Mouse (Mus musculus) macrophage (primary cell): ENCODE measurements at regions not wholly inside any gene's neighbourhood (a gene's known extent, or its start where the extent isn't known, plus 50 kb on each side); places are given as distances from the start of the nearest gene placed in this dataset.
A peak's percentile ranks its signal among the peaks of the same experiment; 100 is the strongest.

Experiments used
- H3K27ac ChIP-seq: fragments of 350-480 bp; formaldehyde crosslinking; 2 replicates; pipeline ENCODE4 v1.9.0; 2021
- H3K36me3 ChIP-seq: fragments of 350-480 bp; formaldehyde crosslinking; 2 replicates; pipeline ENCODE4 v1.9.0; 2021; ENCODE audit errors: inconsistent target
- H3K4me3 ChIP-seq: fragments of 350-480 bp; formaldehyde crosslinking; 2 replicates; pipeline ENCODE4 v1.9.0; 2021; ENCODE audit errors: inconsistent target
- H3K79me2 ChIP-seq: fragments of 350-480 bp; formaldehyde crosslinking; 2 replicates; pipeline ENCODE4 v1.9.0; 2021; ENCODE audit errors: inconsistent target
- WGBS: methylation state at CpG from one replicate; pipeline ENCODE4 v1.1.7; 2026; ENCODE audit warnings: inconsistent platforms; ENCODE audit not compliant: missing documents; 5-methylcytosine and 5-hydroxymethylcytosine counted together

DNA sequence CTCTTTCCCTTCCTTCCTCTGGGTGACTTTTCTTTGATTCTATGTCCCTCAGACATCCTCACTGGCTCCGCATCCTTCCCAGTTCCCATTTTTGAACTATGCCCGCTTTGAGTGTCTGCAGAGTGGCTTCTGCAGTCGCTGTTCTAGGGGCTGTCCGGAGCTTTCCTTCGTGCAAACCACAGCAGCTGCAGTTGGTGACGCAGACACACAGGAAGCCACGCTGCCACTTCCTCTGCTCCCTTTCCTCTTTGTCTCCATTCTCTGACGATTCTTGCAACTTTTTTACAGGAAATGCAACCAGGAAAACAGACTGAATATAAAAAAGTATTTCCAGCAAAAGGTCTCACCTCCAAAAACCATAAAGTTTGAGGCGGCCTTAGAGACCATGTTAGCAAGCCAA lies 191.0 kb upstream of the Tgfbr2 start:
- Histone ChIP-seq H3K79me2 (no peaks in the 10 kb centered on the region), H3K27ac (peak overlapping the region; percentile 67)
- WGBS = 10% methylated on average over 9 of the region's 9 CpGs

DNA sequence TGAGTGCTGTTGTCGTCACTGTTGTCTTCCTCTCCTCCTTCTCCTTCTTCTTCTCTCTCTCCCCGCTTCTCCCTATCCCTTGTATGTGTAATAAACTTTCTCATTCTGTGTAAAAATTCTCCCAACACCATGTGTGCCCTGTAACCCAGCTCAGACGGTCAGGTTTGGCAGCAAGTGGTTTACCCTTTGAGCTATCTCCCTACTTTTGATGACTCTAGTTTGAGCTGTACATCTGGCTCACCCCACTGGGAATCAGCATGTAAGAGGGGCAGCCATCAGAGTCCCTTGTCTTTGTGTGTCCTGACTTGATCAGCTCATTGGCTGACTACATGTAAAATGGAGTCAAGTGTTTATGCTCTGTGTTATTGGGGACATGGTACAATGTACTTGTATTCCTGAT lies 190.5 kb upstream of the Tgfbr2 start:
- Histone ChIP-seq H3K27ac (peak overlapping the region; percentile 67), H3K4me3 (no peak overlapping the region), H3K79me2 (no peaks in the 10 kb centered on the region), H3K36me3 (no peaks in the 10 kb centered on the region)
- WGBS = 77% methylated on average over 3 of the region's 3 CpGs

More for the DNA sequence above, 191.0 kb upstream of the Tgfbr2 start:
- Histone ChIP-seq H3K36me3 (no peaks in the 10 kb centered on the region), H3K4me3 (no peak overlapping the region)

DNA sequence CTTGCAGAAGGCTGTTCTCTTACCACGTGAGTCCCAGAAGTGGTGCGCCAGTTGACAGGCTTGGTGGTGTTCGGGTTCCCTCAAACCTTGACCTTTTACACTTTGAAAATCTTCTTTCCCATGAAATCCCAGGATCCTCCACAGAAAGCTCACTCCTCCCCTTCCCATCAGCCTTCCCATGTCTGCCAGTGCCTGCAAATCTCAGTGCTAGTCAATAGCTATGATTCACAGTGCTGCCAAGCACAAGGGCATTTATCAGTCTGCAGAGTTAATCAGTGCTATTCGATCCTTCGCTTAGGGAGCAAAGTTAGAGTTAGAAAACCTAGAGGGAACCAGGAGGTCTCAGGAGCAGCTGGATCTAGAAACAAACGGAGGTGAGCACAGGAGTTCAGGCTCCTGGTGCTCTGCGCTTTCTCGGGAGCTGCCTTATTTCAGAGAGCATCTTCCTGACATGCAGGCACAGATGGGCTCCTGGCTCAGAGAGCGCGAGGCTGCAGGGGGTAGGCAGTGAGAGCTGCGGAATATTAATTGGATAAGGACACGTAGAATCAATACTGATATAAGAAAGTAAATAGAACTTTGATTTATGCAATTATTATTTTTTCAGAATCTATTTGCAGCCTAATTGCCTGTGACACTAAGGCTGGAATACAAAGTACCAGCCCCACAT lies 190.0 kb upstream of the Tgfbr2 start:
- WGBS = 96% methylated on average over 12 of the region's 12 CpGs
- Histone ChIP-seq H3K79me2 (no peaks in the 10 kb centered on the region), H3K4me3 (no peak overlapping the region), H3K27ac (peak overlapping the region; percentile 67), H3K36me3 (no peaks in the 10 kb centered on the region)

DNA sequence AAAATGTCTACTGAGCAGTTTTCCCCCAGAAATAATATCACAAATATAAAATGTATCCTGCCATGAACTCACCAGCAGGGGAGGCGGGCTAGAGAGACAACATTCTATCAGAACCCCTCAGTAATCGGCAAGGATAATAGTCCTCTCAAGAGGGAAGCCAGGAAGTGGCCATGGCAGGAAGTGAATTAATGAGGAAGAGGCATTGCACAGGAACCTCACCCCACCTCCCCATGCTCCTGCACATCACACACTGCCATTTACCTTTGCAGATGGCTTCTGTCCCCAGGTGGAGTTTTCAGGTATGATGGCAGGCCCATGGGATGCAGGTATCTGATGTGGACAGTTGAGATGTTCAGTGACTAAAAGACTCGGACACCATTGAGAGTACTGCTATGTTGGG lies 185.9 kb upstream of the Tgfbr2 start:
- Histone ChIP-seq H3K79me2 (no peaks in the 10 kb centered on the region), H3K36me3 (no peaks in the 10 kb centered on the region), H3K27ac (no peak overlapping the region), H3K4me3 (no peak overlapping the region)
- 67% methylated on average over 3 of the region's 3 CpGs for WGBS

DNA sequence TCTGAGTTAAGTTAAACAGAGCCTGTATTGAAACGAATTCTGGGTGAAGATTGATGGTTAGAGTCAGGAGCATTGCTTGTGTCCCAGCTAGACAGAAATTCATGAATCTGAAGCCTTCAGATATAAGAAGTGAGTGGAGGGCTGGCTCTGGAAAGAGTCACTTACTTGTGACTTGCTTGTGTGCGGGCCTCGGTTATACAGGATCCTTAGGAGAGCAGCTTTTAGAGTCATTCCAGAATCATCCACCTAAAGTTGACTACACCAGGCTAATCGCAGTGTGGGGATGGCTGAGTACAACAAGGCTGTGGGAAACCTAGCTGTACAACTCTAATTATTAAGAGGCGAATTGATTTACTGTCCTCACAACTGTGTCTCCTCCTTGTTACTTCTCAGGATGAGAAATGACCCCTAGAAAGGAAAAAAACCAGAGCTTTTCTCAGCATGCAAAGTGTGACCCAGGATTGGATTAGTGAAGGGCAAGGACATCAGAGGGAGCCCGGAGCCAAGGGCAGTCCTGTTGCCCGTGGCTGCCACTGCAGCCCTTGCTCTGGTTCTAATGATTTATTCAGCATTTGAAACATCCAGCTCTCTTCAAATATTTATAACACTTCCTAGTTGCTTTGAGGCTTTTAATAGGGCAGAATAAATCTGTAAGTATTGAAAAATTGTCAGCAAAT lies 179.0 kb upstream of the Tgfbr2 start:
- 88% methylated on average over 7 of the region's 7 CpGs for WGBS
- H3K4me3 ChIP-seq = no peak overlapping the region

DNA sequence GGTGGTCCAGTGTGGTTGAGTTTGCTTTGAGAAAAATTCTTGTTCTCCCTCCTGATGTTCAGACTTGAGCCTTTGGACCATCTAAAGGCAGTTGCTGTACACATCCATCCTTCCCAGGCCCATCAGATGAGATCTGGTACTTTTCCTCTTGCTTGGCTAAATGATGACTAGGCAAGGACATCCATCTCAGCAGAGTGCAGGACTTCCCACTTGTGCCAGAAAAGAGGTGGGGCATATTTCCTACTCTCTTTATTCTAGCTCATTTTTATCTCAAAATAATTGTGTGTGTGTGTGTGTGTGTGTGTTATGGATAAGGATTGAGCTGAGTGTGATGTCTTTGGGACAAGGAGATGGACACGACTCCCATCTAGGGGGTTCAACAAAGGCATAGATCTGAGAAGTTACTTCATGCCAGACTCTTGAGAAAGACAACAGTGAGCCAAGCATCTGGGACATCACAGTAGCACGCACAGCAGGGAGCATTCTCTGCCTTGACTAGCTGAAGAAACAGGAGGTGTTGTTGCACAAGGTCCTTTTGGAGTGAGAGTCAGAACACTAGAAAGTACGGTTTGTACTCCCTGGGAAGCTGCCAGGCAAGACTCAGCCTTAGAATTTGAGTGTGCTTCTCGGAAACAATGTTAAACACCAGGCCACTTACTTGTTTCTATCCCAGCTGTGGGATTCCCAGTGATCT lies 177.8 kb upstream of the Tgfbr2 start:
- Histone ChIP-seq H3K4me3 (no peak overlapping the region), H3K36me3 (no peaks in the 10 kb centered on the region), H3K27ac (no peak overlapping the region), H3K79me2 (no peaks in the 10 kb centered on the region)
- 79% methylated on average over 3 of the region's 4 CpGs for WGBS

More for the DNA sequence above, 179.0 kb upstream of the Tgfbr2 start:
- Histone ChIP-seq H3K27ac (no peak overlapping the region), H3K79me2 (no peaks in the 10 kb centered on the region), H3K36me3 (no peaks in the 10 kb centered on the region)

DNA sequence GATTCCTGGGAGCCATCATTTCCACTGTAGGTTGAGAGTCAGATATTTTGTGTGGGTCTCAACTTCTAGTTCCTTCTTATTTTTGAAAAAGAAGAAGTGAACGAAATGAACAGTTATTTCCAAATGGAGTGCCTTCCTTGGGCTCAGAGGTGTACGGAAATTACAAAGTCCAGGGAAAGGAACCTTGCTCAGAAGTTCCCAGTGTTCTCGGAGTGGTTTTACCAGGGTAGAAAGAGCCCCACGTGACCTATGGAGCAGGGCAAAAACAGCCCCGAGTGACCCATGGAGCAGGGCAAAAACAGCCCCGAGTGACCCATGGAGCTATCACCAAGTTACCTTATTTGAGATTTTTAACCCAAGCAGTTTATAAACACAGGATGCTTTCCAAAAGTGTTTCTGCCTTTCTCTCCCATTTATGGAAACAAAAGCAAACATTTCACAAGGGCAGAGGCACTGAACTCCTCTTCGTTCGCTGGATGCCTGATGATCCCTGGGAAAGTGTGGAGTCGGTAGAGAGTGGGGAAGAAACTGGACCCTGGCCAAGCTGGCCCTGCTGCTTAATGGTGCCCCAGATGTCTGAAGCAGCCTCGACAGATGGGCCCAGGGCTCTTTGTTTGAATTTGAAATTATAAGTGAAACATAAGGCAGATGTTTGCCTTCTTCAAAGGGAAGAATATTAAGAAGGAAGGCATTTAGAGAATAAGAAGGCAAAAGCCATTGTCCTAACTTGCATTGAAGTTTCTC lies 175.8 kb upstream of the Tgfbr2 start:
- Histone ChIP-seq H3K79me2 (no peaks in the 10 kb centered on the region), H3K4me3 (no peak overlapping the region), H3K36me3 (no peaks in the 10 kb centered on the region), H3K27ac (no peak overlapping the region)
- 65% methylated on average over 10 of the region's 10 CpGs for WGBS

DNA sequence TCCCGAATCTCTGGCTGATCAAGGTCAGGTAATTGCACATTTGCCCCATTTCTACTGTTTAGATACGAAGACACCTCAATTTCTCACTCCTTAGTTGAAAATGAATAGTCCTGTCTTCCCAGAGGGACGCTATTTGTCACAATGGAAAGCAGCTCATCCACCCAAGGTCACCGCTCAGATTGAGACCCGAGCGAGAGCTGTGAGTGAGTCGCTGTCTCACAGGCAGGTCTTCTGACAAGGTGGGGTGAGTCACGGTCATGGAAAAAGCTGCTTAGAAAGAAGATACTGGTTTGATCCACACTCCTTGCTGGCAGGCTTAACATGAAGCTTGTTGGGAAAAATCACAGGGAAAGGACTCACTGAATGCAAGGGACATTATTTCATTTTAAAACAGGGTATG lies 171.9 kb upstream of the Tgfbr2 start:
- Histone ChIP-seq H3K79me2 (no peaks in the 10 kb centered on the region), H3K27ac (no peak overlapping the region), H3K4me3 (no peak overlapping the region), H3K36me3 (no peaks in the 10 kb centered on the region)
- 91% methylated on average over 7 of the region's 8 CpGs for WGBS

DNA sequence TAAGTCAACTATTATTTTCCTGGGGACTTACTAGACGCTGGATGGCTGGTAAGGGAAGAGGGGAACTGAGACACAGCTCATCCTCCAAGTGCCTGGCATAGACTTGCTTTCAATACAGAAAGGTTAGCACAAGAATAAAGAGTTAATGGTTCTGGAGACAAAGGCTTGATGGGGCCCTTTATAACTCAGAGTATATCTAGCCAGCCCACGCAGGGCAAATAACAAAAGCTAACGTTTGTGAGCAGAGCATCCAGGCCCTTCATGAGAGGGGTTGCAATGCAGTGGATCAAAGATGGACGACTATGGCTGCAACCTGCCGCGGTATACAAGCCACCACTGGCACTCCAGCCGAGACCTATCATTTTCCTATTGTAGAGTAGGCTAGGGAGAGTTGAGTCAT lies 171.3 kb upstream of the Tgfbr2 start:
- H3K79me2 ChIP-seq = no peaks in the 10 kb centered on the region
- H3K36me3 ChIP-seq = no peaks in the 10 kb centered on the region
- WGBS = 95% methylated on average over 7 of the region's 7 CpGs
- no peak overlapping the region for H3K27ac ChIP-seq
- H3K4me3 ChIP-seq = no peak overlapping the region

DNA sequence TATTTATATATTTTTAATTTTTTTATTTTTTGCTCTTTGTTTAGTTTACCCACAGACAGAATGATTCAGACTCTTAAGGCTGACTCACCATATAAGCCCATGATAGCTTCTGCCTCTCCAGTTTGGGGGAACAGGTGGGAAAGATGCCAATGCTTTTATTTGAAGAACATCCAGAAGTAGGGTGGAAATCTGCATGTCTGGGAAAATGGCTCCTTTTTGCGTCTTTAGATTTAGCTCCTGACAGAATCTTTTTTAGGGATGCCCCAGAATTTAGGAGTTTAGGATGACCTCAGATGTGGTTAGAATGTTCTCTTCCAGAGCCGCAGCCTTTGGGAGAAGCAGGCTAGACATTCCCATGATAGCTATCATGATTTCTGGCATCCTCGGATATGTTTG lies 167.9 kb upstream of the Tgfbr2 start:
- WGBS = 97% methylated on average over 3 of the region's 3 CpGs
- H3K36me3 ChIP-seq = no peaks in the 10 kb centered on the region

DNA sequence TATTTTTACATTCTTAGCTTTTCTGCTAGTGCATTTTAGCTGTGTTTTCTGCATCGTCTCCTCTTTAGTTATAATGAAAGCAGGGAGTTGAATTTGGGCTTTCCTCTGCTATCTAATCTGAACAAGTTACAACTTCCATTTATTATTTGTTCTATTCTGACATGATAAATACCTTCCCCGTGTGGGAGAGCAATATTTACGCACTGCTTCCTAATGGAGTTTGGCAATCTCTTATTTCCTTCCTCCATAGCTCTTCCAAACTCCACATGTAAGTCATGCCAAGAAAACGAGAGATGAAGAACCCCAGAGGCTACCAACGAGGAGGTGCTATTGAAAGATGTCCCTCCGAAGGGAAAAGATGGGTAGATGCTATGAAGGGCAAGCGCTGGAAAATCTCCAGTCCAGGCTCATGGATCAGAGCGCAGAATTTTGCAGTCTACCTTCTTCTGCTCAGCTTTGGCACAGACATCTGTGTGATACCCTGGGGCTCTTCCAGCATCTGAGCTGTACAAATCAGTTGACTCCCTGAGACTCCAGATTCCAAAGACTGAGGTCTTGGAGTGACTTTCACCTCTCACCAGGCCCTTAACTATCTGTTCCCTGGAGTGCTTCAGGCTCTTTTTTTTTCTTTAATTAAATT lies 167.4 kb upstream of the Tgfbr2 start:
- Histone ChIP-seq H3K27ac (no peak overlapping the region), H3K79me2 (no peaks in the 10 kb centered on the region), H3K4me3 (no peak overlapping the region), H3K36me3 (no peaks in the 10 kb centered on the region)
- 74% methylated on average over 8 of the region's 8 CpGs for WGBS

More for the DNA sequence above, 167.9 kb upstream of the Tgfbr2 start:
- H3K4me3 ChIP-seq = no peak overlapping the region
- no peaks in the 10 kb centered on the region for H3K79me2 ChIP-seq
- H3K27ac ChIP-seq = no peak overlapping the region

DNA sequence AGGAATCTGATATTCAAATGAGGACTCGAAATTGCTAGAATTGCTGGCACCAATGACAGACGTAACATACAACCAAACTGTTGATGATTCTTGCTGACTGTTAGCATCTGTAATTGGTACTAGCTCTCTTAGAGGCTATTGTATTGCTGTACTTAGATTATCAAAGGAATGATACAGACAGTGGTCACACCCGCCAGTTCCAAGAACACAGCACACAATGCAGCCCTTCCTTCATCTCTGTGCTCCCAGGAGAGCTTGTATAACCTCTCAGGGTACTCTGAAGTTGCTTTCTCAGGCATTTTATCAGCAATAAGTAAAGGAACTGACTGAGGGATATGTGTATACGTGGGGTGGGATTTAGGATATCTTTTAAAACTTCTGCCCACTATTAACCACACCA lies 166.8 kb upstream of the Tgfbr2 start:
- WGBS = 100% methylated on average over 4 of the region's 4 CpGs
- no peak overlapping the region for H3K4me3 ChIP-seq
- no peaks in the 10 kb centered on the region for H3K36me3 ChIP-seq
- H3K79me2 ChIP-seq = no peaks in the 10 kb centered on the region
- no peak overlapping the region for H3K27ac ChIP-seq

DNA sequence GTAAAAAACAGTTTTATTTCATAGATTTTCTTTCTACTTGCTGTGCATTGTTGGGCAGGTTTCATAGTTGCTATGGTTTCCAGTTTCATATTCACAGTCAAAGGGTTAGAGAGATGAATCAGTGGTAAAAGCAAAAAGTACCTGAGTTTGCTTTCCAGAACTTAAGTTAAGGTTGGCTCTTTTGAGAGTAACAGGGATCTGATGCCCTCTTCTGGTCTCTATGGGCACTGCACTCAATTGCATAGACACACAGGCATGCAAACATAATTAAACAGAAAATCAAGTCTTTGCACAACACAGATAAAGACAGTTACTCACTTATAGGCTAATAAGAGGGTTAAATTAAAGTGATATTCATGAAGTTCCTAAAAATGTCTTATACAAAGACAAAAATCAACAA lies 165.8 kb upstream of the Tgfbr2 start:
- H3K79me2 ChIP-seq = no peaks in the 10 kb centered on the region
- no peak overlapping the region for H3K4me3 ChIP-seq
- H3K36me3 ChIP-seq = no peaks in the 10 kb centered on the region
- no peak overlapping the region for H3K27ac ChIP-seq

DNA sequence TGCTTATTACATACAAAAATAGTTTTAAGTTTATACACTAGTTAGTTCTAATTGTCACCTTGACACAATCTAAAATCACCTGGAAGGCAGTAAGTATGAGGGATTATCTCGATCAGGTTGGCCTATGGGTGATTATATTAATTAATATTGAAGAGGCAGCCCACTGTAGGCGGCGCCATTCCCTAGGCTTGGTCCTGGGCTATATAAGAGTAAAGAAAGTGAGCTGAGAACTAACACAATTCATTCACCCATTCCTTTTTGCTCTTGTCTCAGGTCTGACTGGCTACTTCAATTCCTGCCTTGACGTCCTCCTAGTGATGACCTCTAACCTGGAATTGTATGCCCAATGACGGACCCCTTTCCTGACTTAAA lies 163.6 kb upstream of the Tgfbr2 start:
- H3K36me3 ChIP-seq = no peaks in the 10 kb centered on the region
- 94% methylated on average over 5 of the region's 5 CpGs for WGBS
- H3K4me3 ChIP-seq = no peak overlapping the region
- H3K27ac ChIP-seq = no peak overlapping the region
- no peaks in the 10 kb centered on the region for H3K79me2 ChIP-seq
